In the genomic region with DNA sequence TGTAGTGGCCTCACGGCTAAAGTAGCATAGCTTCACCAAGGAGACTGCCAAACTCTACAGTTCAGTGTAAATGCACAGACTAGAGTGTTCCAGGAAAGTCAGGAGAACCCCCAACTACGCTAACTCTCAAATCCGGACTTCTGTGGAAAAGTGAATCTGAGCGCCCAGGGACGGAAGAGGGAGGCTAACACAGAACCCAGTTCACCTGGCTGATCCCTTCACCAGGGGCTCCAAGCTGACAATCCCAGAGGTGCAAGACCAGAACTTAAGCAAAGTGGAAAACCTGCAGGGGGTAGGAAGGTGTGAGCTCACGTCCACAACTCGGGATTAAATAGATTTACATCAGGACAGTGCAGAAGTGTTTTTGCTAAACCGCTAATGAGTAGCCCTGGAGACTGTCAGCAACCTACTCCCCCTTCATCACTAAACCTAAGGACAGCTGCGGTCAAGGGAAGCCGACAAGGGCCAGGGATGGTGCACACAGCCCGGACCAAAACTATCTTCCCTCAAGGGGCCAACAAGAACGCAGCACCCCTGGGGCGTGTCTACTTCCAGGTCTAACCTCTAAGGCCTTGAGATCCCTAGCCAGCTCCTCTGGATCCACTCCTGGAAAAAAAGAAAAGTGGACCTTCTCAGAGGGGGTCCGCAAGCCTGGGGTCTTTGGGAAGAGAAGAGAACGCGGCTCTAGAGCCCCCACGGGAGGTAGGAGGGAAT, we compare ENCODE assay signal across 8 mouse cellular contexts. TPM values are rescaled to one million over a fixed set of nuclear protein-coding genes. Genes with fewer than 3 reads are reported as not detected.
DNase-seq lines count a peak whose midpoint lies in the region; ATAC-seq and TF ChIP-seq lines count a peak whose summit lies in the region.

No protein-coding gene starts in this region.

- peak overlapping the region; percentile 53 for H3K9ac ChIP-seq in forebrain, postnatal 0 days
- H3K9ac ChIP-seq in liver, adult 2 months (ENCODE audit: low read depth, low read length) = peak overlapping the region; percentile 100
- peak overlapping the region; percentile 62 for H3K9ac ChIP-seq in stomach, embryonic 15.5 days

- ATAC-seq in forebrain, postnatal 0 days = no peak
- ATAC-seq in stomach, embryonic 15.5 days (ENCODE audit: insufficient read depth, low FRiP score, low read depth) = no peak
- ATAC-seq in inflammation-experienced regulatory T-cells, adult 6 months = no peak

- H3K4me1 ChIP-seq in lung, adult 2 months (ENCODE audit: control insufficient read depth, insufficient read depth, low read length) = peaks cover 12% of the 10 kb centered on the region; the same call in 1 of the 2 replicates
- no peaks in the 10 kb centered on the region; the same call in 1 of the 2 replicates for H3K4me1 ChIP-seq in forebrain, postnatal 0 days (ENCODE audit: insufficient read depth)
- H3K4me1 ChIP-seq in liver, adult 2 months (ENCODE audit: control insufficient read depth, insufficient read depth, low read length) = peaks cover 9% of the 10 kb centered on the region
- H3K4me1 ChIP-seq in stomach, embryonic 15.5 days = peaks cover 9% of the 10 kb centered on the region; the same call in 1 of the 2 replicates

- WGBS in lung, adult 2 months = 4% methylated on average over 17 of the region's 17 CpGs
- 11% methylated on average over 17 of the region's 17 CpGs for whole genome bisulfite sequencing in forebrain, postnatal 0 days
- 3% methylated on average over 17 of the region's 17 CpGs for WGBS in liver, adult 2 months
- WGBS in stomach, embryonic 15.5 days = 4% methylated on average over 17 of the region's 17 CpGs

- H3K27ac ChIP-seq in forebrain, postnatal 0 days (ENCODE audit: low read depth, low read length) = no peak overlapping the region
- H3K27ac ChIP-seq in liver, adult 2 months (replicated peaks; ENCODE audit: insufficient read depth, low read depth, low read length) = peak overlapping the region; percentile 83
- peak overlapping the region; percentile 83 for H3K27ac ChIP-seq in stomach, embryonic 15.5 days

- DNase-seq in lung, adult 2 months = no peak
- no peak for DNase-seq in lung, postnatal 14 days
- DNase-seq in adipocyte (ENCODE audit: low spot score) = peak; percentile 29
- no peak for DNase-seq in forebrain, postnatal 0 days
- peak; percentile 28 for DNase-seq in liver, adult 2 months (ENCODE audit: extremely low read depth, low read depth, low spot score)
- DNase-seq in urinary bladder, adult 18-20 months (ENCODE audit: low spot score in 2 of 2) = no peak

- no peaks in the 10 kb centered on the region for H3K27me3 ChIP-seq in forebrain, postnatal 0 days (ENCODE audit: insufficient read depth, low read length)
- H3K27me3 ChIP-seq in liver, adult 2 months (ENCODE audit: control insufficient read depth, insufficient read depth, low read length) = no peaks in the 10 kb centered on the region
- no peaks in the 10 kb centered on the region for H3K27me3 ChIP-seq in stomach, embryonic 15.5 days (replicated peaks)

- peak overlapping the region; percentile 78 for H3K4me2 ChIP-seq in forebrain, postnatal 0 days (ENCODE audit: low read depth)
- peak overlapping the region; percentile 84 for H3K4me2 ChIP-seq in stomach, embryonic 15.5 days

- no peak for TF ChIP-seq CTCF in lung, adult 2 months (IDR thresholded peaks at IDR 0.05; ENCODE audit: insufficient read depth, low read length)
- TF ChIP-seq CTCF in forebrain, postnatal 0 days (IDR thresholded peaks at IDR 0.05; ENCODE audit: low read depth) = no peak
- TF ChIP-seq CTCF in liver, adult 2 months (IDR thresholded peaks at IDR 0.05; ENCODE audit: low read depth, low read length) = no peak

- H3K36me3 ChIP-seq in forebrain, postnatal 0 days (ENCODE audit: insufficient read depth) = no peaks in the 10 kb centered on the region
- no peaks in the 10 kb centered on the region for H3K36me3 ChIP-seq in liver, adult 2 months (ENCODE audit: control insufficient read depth, insufficient read depth, low read length)
- no peaks in the 10 kb centered on the region for H3K36me3 ChIP-seq in stomach, embryonic 15.5 days

- no peaks in the 10 kb centered on the region for H3K9me3 ChIP-seq in forebrain, postnatal 0 days (ENCODE audit: low read length)
- H3K9me3 ChIP-seq in stomach, embryonic 15.5 days = no peaks in the 10 kb centered on the region

- no peak for TF ChIP-seq POLR2A in lung, adult 2 months (IDR thresholded peaks at IDR 0.05; ENCODE audit: borderline replicate concordance, extremely low read depth, low read depth, low read length)
- no peak for TF ChIP-seq POLR2A in liver, adult 2 months (IDR thresholded peaks at IDR 0.05; ENCODE audit: extremely low read depth, insufficient read depth, low read length)

- H3K4me3 ChIP-seq in lung, adult 2 months (replicated peaks; ENCODE audit: extremely low read depth, low read depth, low read length) = peak overlapping the region; percentile 80
- peak overlapping the region; percentile 68 for H3K4me3 ChIP-seq in forebrain, postnatal 0 days (ENCODE audit: low read depth, low read length)
- H3K4me3 ChIP-seq in liver, adult 2 months (ENCODE audit: insufficient read depth, low read depth, low read length) = peak overlapping the region; percentile 74
- peak overlapping the region; percentile 84 for H3K4me3 ChIP-seq in stomach, embryonic 15.5 days (replicated peaks)

- peaks cover 38% of the 10 kb centered on the region for H3K79me2 ChIP-seq in liver, adult 2 months (ENCODE audit: control insufficient read depth, insufficient read depth, low read length)

RNA-seq across cellular contexts. Expression of a gene that starts 0.9 kb away (rescaled TPM):
- polyA plus RNA-seq in lung, adult 2 months (2012; rRNA removed) = 61.4 and 85.2 TPM in 2 replicates
- 13.8 and 20.9 TPM in 2 replicates for total RNA-seq in forebrain, postnatal 0 days (2014; rRNA removed)
- polyA plus RNA-seq in forebrain, postnatal 0 days (2015; fragmentation: Nextera tagmentation; extraction: Ambion mirVana) = 10.4 and 16.5 TPM in 2 replicates
- 34.0 and 34.9 TPM in 2 replicates for total RNA-seq in liver, adult 2 months (2014; rRNA removed)
- 28.9 and 29.1 TPM in 2 replicates for polyA plus RNA-seq in liver, adult 2 months (2012; rRNA removed)
- 64.0 and 69.1 TPM in 2 replicates for polyA plus RNA-seq in stomach, embryonic 15.5 days (2015; fragmentation: Nextera tagmentation; extraction: Ambion mirVana)
- polyA plus RNA-seq in inflammation-experienced regulatory T-cells, adult 6 months (2017; shearing (Covaris generic)) = 10 to 100 TPM; 17.1 to 34.5 (median 22.0) TPM

RNA-seq across cellular contexts. Expression of a gene that starts 47.2 kb away (rescaled TPM):
- 9.0 and 12.6 TPM in 2 replicates for polyA plus RNA-seq in lung, adult 2 months (2012; rRNA removed)
- total RNA-seq in forebrain, postnatal 0 days (2014; rRNA removed) = 39.5 and 47.4 TPM in 2 replicates
- 76.2 and 115 TPM in 2 replicates for polyA plus RNA-seq in forebrain, postnatal 0 days (2015; fragmentation: Nextera tagmentation; extraction: Ambion mirVana)
- 1.0 and 1.3 TPM in 2 replicates for total RNA-seq in liver, adult 2 months (2014; rRNA removed)
- polyA plus RNA-seq in liver, adult 2 months (2012; rRNA removed) = 2.1 and 2.2 TPM in 2 replicates
- 19.8 and 20.1 TPM in 2 replicates for polyA plus RNA-seq in stomach, embryonic 15.5 days (2015; fragmentation: Nextera tagmentation; extraction: Ambion mirVana)
- polyA plus RNA-seq in inflammation-experienced regulatory T-cells, adult 6 months (2017; shearing (Covaris generic)) = 10 to 100 TPM in 1 of 3 experiments, 1 to 10 TPM in 2; 6.8 to 11.7 (median 9.6) TPM

Comparison
In these comparisons a context has a peak if more than half of its experiments do, and no peak if none do; other contexts are left out.
1. DNase-seq: peak in adipocyte (single experiment) and liver, adult 2 months (single experiment); none in lung, adult 2 months (single experiment), lung, postnatal 14 days (single experiment), forebrain, postnatal 0 days (single experiment) and urinary bladder, adult 18-20 months (0 of 2).
2. Peak in every context shown above with its lines, with median percentiles within 50 percentile points of each other: H3K4me3 ChIP-seq and H3K9ac ChIP-seq.